Mouse (Mus musculus): Measurements from ENCODE around the gene Chst11.

Chst11 gene

GRCm38 (mm10) chr10:82984950-82985699 lies at the start of gene Chst11:
Gene Chst11, plus strand, starts transcription at chr10:82985498.
- peak; percentile 79 to 80 for DNase-seq (ENCODE audit: low spot score in 2 of 2)

- DNase-seq (ENCODE audit: low spot score in 2 of 2): no peak
These were observed 49.5 kb upstream of the Chst11 start for GRCm38 (mm10) chr10:82935774-82936173.

- DNase-seq (ENCODE audit: low spot score in 2 of 2): no peak
These were observed 31.9 kb upstream of the Chst11 start for GRCm38 (mm10) chr10:82953415-82953814.

DNA sequence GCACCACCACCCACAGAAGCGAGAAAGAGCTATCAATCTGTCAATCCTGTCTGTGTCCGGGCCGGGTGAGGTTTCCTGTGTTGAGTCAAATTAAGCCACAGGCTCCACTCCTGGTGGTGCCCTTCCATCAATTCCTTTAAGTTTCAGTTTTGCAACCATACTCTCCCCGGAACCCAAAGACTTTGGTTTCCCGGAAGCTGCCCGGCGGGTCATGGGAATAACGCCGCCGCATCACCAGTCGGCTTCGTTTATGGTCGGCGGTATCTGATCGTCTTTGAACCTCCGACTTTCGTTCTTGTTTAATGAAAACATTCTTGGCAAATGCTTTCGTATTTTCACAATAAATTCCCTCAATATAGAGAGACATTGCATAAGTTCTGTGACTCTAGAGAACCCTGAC lies 30.2 kb upstream of the Chst11 start:
- DNase-seq (ENCODE audit: low spot score in 2 of 2): no peak

DNA sequence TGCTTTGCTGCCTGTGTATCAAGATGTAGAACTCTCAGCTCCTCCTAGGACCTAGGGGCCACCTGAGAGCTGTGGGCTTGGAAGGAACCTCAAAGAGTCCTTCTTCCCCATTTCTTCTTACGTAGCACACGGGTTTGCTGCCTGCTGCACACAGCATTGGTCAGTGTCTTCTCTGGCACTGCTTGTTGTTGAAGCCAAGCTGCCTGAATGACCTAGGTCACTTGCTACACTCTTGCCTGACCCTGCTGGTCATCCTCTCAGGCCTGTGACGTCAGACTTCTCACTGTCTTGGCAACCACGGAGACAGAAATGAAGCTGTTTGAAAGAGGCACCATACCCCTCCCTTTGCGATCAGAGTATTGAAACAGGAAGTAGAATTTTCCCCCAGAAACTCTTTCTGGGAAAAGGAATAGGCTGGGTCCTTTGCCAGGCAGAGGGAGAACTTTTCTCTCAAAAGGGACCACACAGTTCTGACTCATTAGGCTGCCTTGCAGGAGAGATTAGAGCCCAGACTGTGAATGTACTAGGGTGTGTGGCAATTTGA lies 27.0 kb upstream of the Chst11 start:
- no peak for DNase-seq (ENCODE audit: low spot score in 2 of 2)

DNA sequence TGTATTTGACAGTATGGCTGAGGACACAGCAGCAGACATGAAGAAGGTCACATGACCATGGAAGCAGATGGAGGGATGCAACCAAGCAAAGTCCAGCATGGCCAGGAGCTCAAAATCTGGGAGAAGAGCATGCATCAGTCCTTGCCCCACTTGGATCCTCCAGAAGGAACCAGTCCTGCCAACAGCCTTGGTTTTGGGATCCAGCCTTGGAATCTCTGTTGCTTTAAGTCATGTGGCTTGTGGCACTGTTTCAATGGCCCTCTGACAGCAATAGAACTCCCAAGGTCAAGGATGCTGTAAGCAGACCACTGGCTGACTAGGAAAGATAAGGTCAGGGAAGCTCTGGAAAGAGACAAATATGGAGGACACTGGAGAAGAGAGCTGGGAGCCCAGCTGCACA lies 26.0 kb upstream of the Chst11 start:
- DNase-seq (ENCODE audit: low spot score in 2 of 2): no peak

GRCm38 (mm10) chr10:82961302-82961701 lies 24.0 kb upstream of the Chst11 start:
- DNase-seq (ENCODE audit: low spot score in 2 of 2): peak; percentile 43 to 81

DNA sequence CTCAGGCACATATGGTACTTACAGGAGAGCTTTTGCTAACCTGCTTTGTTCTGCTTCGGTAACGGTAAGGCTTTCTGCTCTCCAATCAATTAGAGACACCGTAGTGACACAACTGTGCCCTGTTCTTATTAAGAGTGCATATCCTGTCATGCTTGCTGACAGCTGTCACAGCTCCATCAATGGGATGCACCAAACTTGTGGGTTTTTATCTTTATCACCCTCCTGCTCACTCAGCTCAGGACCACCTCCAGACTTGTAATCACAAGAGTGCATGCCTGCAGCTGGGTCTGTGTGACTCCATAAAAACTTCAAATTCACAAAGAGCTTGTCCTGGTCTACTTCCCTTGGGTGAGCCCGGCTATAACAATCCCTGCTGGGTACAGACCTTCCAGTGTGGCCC lies 23.3 kb upstream of the Chst11 start:
- DNase-seq (ENCODE audit: low spot score in 2 of 2): no peak

- no peak for DNase-seq (ENCODE audit: low spot score in 2 of 2)
These were observed 22.8 kb upstream of the Chst11 start for GRCm38 (mm10) chr10:82962472-82963020.

DNA sequence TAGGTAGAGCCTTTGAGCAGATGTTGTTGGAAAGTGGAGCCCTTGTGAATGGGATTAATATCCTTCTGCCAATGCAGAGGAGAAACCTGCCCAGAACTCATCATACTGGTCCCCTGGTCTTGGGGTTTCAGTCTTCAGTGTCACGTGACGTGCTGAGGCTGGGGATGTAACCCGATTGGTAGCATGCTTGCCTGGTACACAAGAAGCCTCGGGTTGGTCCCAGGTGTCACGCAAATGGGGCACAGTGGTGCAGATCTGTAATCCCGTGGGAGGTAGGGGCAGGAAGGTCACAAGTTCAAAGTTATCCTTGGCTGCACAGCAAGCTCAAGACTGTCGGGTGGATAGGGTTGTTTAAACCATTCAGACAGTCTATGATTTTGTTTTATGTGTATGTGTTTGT lies 20.8 kb upstream of the Chst11 start:
- peak; percentile 25 to 65 for DNase-seq (ENCODE audit: low spot score in 2 of 2)

DNA sequence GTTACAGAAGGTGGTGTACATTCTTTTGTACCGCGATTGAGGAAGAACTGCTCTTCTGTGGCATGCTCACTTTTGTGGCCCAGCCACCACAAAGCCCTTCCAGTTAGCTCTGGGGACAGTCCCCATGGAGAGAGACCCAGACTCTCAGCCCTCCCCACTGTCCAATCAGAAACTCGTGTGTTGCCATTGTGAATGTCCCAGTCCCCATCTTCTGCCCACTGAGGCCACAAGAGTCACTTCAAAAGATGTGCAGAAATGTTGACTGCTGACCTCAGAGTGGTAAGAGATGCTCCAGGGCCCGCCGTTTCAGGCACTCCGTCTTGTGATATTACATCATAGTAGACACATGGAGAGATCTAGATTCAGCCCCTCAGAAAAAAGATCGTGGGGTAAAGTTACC lies 18.6 kb upstream of the Chst11 start:
- DNase-seq (ENCODE audit: low spot score in 2 of 2): no peak

- no peak for DNase-seq (ENCODE audit: low spot score in 2 of 2)
These were observed 15.7 kb upstream of the Chst11 start for GRCm38 (mm10) chr10:82969612-82970011.

DNA sequence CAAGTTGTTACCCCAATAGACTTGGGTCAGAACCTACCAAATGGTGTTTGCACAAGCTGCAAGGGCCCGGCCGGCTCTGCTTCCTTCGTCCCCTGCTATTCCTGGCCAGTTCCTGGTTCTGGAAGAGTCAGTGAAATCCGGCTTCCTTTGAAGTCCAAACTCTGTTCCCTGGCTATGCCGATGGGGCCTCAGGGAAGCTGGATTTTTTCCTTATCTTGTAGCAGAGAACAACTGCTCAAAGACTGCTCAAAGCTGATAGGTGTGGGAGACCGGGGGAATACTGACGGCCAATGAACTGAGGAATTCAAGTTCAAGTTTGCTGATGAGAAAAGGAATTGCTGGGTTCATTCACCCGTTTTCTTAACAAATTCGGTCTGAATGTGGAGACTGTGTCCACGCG lies 13.7 kb upstream of the Chst11 start:
- DNase-seq (ENCODE audit: low spot score in 2 of 2): no peak

- DNase-seq (ENCODE audit: low spot score in 2 of 2): no peak
These were observed 11.1 kb upstream of the Chst11 start for GRCm38 (mm10) chr10:82974201-82974600.

DNA sequence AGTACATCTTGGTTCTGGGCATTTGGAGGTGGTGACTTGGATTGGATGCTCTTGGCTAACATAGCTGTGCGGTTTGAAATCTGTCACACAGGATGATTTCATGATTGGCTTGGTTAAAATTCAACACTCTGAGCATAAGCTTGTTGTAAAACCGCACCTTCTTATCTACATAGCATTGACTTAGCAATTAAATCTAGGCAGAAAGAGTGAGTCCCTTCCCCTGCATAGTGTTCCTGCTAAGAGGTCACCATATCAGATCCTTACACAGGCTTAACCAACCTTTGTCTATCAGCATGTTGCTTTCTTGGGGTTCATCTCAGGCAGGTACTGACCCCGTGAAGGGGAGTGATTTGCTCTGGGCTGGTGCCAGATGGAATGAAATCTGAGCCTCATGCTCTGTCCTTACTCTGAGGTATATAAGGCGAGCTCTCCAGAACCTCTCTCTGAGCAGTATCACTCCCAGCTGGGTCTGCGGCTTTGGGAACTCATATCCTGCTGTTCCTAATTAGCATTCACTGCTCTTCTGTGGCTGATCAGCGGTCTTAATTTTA lies 10.6 kb upstream of the Chst11 start:
- no peak for DNase-seq (ENCODE audit: low spot score in 2 of 2)

DNA sequence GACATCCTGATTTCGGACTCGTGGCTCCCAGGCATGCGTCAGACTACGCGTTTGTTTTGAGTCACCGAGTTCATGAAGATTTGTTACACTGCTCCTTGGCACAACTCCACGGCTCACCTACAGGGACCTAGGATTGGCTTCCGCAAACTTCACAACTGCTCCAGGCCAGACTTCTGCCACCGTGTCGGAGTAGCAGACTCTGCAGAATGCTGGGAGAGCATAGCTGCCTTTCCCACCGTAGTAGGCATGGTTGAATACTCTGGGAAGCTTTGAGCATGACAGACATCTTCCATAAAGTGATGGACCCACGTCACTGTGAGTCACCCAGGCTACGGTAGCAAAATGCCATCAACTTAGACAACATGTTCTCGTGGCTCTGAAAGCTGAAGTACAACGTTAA lies 9.5 kb upstream of the Chst11 start:
- DNase-seq (ENCODE audit: low spot score in 2 of 2): no peak

DNA sequence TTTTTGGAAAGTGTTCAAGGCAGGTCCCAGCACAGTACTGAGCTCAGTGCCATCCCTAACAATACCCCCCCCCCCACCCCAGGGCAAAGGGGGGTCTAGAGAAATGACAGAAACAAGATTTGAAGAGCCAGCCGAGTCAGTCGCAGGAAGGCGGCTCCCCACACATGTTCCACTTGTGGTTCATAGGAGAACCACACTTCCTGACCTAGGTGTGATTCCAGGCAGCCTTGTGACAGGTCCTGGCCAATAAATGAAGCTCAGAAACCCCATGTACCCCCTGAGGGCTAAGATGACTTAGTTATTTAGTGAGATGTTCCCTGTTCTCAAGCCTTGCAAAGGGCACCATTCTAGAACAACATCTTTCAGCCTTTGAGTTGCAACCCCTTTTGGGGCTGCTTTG lies 3.0 kb upstream of the Chst11 start:
- no peak for DNase-seq (ENCODE audit: low spot score in 2 of 2)

- DNase-seq (ENCODE audit: low spot score in 2 of 2): peak; percentile 70 to 79
These were observed 418 bp downstream of the Chst11 start for GRCm38 (mm10) chr10:82985700-82986131.

DNA sequence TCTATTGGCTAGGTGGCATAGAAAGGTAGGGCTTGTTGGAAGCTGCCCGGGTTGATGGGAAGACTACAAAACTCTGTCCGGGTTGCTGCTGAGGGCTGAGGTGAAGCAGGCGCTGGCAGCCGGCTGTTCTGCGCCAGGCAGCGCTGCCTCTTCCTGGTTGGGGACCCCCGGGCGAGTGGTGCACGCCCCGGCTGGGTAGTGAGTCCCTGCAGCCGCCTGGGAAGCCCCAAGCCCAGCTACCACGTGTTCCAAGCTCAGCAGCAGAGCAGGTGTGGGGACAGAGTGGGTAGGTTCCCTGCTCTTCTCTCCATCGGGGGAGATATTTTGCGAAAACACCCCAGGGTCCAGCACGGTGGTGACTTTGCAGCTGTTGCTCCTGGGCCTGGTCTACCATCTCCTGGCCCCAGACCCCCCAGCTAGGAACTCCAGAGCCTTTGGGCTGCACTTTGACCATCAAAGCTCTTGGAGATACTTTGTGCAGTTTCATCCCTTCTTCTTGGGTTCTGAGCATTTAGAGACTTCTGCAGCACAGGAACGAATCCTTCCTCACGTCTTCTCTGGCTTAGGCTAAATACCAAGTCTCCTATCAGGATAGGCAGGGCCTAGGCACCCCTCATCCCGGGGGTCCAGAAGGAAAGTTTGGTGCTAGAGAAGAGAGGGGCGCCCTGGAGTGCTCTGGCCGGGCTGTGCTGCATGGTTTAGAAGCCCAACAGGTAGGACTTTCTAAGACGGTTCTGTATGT lies 1.1 kb downstream of the Chst11 start:
- peak; percentile 55 to 56 for DNase-seq (ENCODE audit: low spot score in 2 of 2)

- DNase-seq (ENCODE audit: low spot score in 2 of 2): no peak
These were observed 1.7 kb downstream of the Chst11 start for GRCm38 (mm10) chr10:82986993-82987349.

GRCm38 (mm10) chr10:82987394-82987793 lies 2.1 kb downstream of the Chst11 start:
- DNase-seq (ENCODE audit: low spot score in 2 of 2): peak in 1 of 2 experiments; percentile 39

- no peak for DNase-seq (ENCODE audit: low spot score in 2 of 2)
These were observed 4.2 kb downstream of the Chst11 start for GRCm38 (mm10) chr10:82989418-82990025.

All from spleen, postnatal 10 days (tissue).